Mouse (Mus musculus) heart, embryonic 14.5 days (tissue): ENCODE data around the gene Jarid2. TPM values are rescaled to one million over a fixed set of nuclear protein-coding genes. Genes with fewer than 3 reads are reported as not detected.
A peak's percentile ranks its signal among the peaks of the same experiment; 100 is the strongest.

Experiments used
- ATAC-seq: fragments of 200-750 bp; cut with Nextera tagmentation; 2 replicates; pipeline ENCODE4 v1.8.0; 2017; ENCODE audit warnings: low read depth, moderate TSS enrichment; ENCODE audit not compliant: insufficient number of reproducible peaks, insufficient read depth, low FRiP score
- H3K27ac ChIP-seq, 2 experiments: fragments of 200-500 bp in 1 of 2; fragments of 300-500 bp in 1 of 2; sonication (generic) in 1 of 2; replicated peaks in 1 of 2; 2 replicates each; pipeline ENCODE4 v1.5.1; 2012 to 2014; ENCODE audit warnings: low read depth in 2 of 2, low read length in 2 of 2, control low read depth in 1 of 2, mild to moderate bottlenecking in 1 of 2, mixed read lengths in 1 of 2; ENCODE audit not compliant: control insufficient read depth in 1 of 2, insufficient read depth in 1 of 2
- H3K27me3 ChIP-seq: fragments of 300-500 bp; sonication (generic); 2 replicates; pipeline ENCODE4 v1.6.1; 2014; ENCODE audit warnings: mild to moderate bottlenecking, low read length, control low read depth; ENCODE audit not compliant: control insufficient read depth, insufficient read depth
- H3K36me3 ChIP-seq: fragments of 300-500 bp; sonication (generic); 2 replicates; pipeline ENCODE4 v1.6.1; 2014; ENCODE audit warnings: mild to moderate bottlenecking, control low read depth, low read length, mixed read lengths; ENCODE audit not compliant: control insufficient read depth, insufficient read depth
- H3K4me1 ChIP-seq, 2 experiments: fragments of 200-500 bp in 1 of 2; fragments of 300-500 bp in 1 of 2; sonication (generic) in 1 of 2; 2 replicates each; pipeline ENCODE4 v1.6.1; 2012 to 2014; ENCODE audit warnings: low read length in 2 of 2, control low read depth in 1 of 2, mixed read lengths in 1 of 2; ENCODE audit not compliant: control insufficient read depth in 2 of 2, insufficient read depth in 2 of 2
- H3K4me2 ChIP-seq: fragments of 300-500 bp; sonication (generic); 2 replicates; pipeline ENCODE4 v1.6.1; 2014; ENCODE audit warnings: mild to moderate bottlenecking, low read length
- H3K4me3 ChIP-seq, 2 experiments: fragments of 200-500 bp in 1 of 2; fragments of 300-500 bp in 1 of 2; sonication (generic) in 1 of 2; 2 replicates each; pipeline ENCODE4 v1.5.1; 2012 to 2014; ENCODE audit warnings: low read length in 2 of 2, mild to moderate bottlenecking in 2 of 2, control low read depth in 1 of 2, low read depth in 1 of 2, moderate library complexity in 1 of 2; ENCODE audit not compliant: control insufficient read depth in 1 of 2, insufficient read depth in 1 of 2
- H3K9ac ChIP-seq: fragments of 300-500 bp; sonication (generic); 2 replicates; pipeline ENCODE4 v1.6.1; 2014; ENCODE audit warnings: mild to moderate bottlenecking, low read length
- H3K9me3 ChIP-seq: fragments of 300-500 bp; sonication (generic); 2 replicates; pipeline ENCODE4 v1.6.1; 2016; ENCODE audit warnings: low read length, control low read depth; ENCODE audit not compliant: control insufficient read depth
- WGBS: fragments of 180-500 bp; shearing (Covaris S2); extraction: QIAGEN DNeasy Blood & Tissue Kit; methylation state at CpG from one replicate; pipeline ENCODE4 v1.1.7; 2014; 5-methylcytosine and 5-hydroxymethylcytosine counted together
- polyA plus RNA-seq: library from polyadenylated mRNA; unstranded; fragments of >200 nt; fragmentation: Nextera tagmentation; extraction: Ambion mirVana; gene quantifications from 2 replicates; pipeline ENCODE4 v1.2.1, GENCODE M21; 2014

The Jarid2 gene
- polyA plus RNA-seq, 1 experiment from 2014 or later, result 17.4 TPM

DNA sequence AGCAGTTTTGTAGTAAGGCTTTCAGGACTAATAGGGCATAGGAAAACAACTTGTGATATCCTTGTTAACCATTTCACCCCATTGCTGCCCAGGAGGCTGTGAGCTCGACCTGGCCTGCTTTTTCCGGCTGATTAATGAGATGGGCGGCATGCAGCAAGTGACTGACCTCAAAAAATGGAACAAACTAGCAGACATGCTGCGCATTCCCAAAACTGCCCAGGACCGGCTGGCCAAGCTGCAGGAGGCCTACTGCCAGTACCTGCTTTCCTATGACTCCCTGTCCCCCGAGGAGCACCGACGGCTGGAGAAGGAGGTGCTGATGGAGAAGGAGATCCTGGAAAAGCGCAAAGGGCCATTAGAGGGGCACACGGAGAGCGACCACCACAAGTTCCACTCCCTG lies 176.9 kb downstream of the Jarid2 start:
- Histone ChIP-seq H3K27me3 (no peaks in the 10 kb centered on the region), H3K27ac (no peak overlapping the region), H3K9me3 (no peaks in the 10 kb centered on the region), H3K36me3 (peaks cover 72% of the 10 kb centered on the region), H3K4me2 (no peak overlapping the region), H3K4me1 (peaks cover 12 to 33% of the 10 kb centered on the region in 2 experiments), H3K4me3 (no peak overlapping the region), H3K9ac (no peak overlapping the region)
- no peak for ATAC-seq
- 84% methylated on average over 11 of the region's 11 CpGs for WGBS

DNA sequence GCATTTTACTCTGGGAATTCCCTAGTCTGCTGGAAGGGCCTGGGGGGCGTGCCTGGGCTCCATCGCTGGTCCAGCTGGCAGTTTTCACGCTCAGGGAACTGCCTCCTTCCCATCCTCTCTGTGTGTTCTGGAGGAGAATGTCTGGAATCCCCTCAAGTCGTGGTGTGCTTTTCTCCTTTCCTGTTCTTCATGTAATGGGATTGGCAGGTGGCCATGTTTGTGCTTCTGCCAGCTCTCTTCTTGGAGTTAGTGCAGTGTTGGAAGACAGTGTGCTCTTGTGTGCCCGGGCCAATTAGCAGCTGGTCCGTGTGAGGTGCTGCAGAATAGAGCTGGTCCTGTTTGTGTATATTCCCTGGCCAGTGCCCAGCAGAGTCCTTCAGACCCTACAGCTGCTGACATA lies 178.4 kb downstream of the Jarid2 start:
- ATAC-seq, result peak; percentile 69
- Histone ChIP-seq H3K4me2 (no peak overlapping the region), H3K27ac (peak overlapping the region; percentile 20 to 62), H3K27me3 (no peaks in the 10 kb centered on the region), H3K9ac (no peak overlapping the region), H3K4me3 (no peak overlapping the region), H3K4me1 (peaks cover 14 to 35% of the 10 kb centered on the region in 2 experiments), H3K9me3 (no peaks in the 10 kb centered on the region), H3K36me3 (peaks cover 73% of the 10 kb centered on the region)
- 43% methylated on average over 6 of the region's 6 CpGs for WGBS

DNA sequence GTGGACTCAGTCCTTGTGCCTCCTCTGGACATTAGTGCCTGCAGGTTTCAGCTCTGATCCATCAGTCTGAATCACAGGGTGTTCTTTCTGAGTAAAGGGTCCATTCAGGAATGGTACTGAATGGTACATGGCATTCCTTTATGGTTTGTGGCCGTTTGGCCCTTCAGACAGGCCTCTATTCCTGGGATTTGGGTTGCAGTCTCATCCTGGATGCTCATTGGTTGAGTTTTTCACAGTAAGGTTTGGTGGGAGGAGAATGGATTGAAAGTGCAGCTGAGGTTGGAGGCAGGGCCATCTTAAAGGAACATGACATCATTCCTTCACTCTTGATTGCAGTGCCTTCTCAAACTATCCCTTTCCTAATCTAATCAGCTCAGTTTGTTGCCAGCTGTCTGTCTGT lies 179.5 kb downstream of the Jarid2 start:
- Histone ChIP-seq H3K9ac (no peak overlapping the region), H3K9me3 (no peaks in the 10 kb centered on the region), H3K4me2 (no peak overlapping the region), H3K4me1 (peaks cover 18 to 42% of the 10 kb centered on the region in 2 experiments), H3K27ac (no peak overlapping the region), H3K4me3 (no peak overlapping the region), H3K27me3 (no peaks in the 10 kb centered on the region), H3K36me3 (peaks cover 72% of the 10 kb centered on the region)
- no peak for ATAC-seq
- WGBS, result 25% methylated on average over 1 of the region's 1 CpGs

DNA sequence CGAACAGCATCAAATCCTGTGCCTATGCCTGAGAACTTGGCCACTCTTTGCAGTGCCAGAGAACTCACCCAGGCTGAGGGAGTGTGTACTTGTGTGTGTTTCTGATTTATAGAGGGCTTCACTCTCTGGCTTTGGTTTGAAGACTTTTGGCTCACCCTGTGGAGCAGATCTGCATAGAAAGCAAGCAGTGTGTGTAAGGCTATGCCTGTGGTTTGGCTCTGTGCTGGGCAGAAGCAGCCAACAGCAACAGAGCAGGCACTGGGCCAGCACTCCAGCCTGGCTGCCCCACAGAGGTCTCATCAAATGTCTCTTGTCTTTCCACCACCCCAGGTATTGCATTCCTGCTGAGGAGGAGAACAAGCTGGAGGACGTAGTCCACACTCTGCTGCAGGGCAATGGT lies 183.6 kb downstream of the Jarid2 start:
- H3K27ac ChIP-seq, result no peak overlapping the region
- H3K36me3 ChIP-seq, result peaks cover 82% of the 10 kb centered on the region
- H3K4me3 ChIP-seq, result no peak overlapping the region
- no peaks in the 10 kb centered on the region for H3K27me3 ChIP-seq
- 91% methylated on average over 2 of the region's 2 CpGs for WGBS
- H3K4me2 ChIP-seq, result no peak overlapping the region
- no peak for ATAC-seq
- H3K4me1 ChIP-seq, result peaks cover 15 to 29% of the 10 kb centered on the region in 2 experiments
- no peaks in the 10 kb centered on the region for H3K9me3 ChIP-seq
- H3K9ac ChIP-seq, result no peak overlapping the region

DNA sequence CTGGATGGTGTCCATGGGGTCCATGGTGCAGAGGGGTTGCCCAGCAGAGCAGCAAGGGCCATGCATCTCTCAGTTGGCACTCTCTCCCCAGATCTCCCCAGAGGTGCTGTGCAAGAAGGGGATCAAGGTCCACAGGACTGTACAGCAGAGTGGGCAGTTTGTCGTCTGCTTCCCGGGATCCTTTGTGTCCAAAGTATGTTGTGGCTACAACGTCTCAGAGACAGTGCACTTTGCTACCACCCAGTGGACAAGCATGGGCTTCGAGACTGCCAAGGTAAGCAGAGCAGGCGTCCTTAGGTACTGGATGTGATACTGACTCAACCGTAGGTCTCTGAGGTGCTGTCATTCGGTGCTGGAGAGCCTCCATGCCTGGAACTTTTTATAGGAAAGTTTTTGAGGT lies 184.3 kb downstream of the Jarid2 start:
- Histone ChIP-seq H3K36me3 (peaks cover 88% of the 10 kb centered on the region), H3K9ac (no peak overlapping the region), H3K9me3 (no peaks in the 10 kb centered on the region), H3K27ac (no peak overlapping the region), H3K4me3 (no peak overlapping the region), H3K27me3 (no peaks in the 10 kb centered on the region), H3K4me2 (no peak overlapping the region), H3K4me1 (peaks cover 12 to 22% of the 10 kb centered on the region in 2 experiments; a peak in 3 of 4 replicates)
- ATAC-seq, result no peak
- WGBS, result 59% methylated on average over 7 of the region's 7 CpGs

DNA sequence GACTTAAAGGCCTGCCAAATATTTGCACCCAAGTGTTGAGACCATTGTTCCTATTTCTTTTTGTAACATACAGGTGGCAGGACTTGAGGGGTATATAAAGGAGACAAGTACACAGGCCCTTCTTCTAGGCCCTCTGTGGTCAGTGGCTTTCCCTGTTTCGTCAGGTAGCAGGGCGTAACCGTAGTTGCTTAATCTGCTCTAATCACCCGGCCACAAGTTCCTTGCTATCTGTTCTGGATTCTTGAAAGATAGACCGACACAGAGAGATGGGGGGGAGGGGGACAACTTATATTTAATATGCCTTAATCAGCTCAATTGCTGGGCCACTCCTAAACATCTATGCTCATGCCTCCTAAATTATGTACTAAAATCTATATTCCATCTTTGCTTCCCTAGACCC lies 186.1 kb downstream of the Jarid2 start:
- Histone ChIP-seq H3K9me3 (no peaks in the 10 kb centered on the region), H3K4me2 (no peak overlapping the region), H3K4me1 (peaks cover 11 to 14% of the 10 kb centered on the region in 2 experiments; a peak in 3 of 4 replicates), H3K27me3 (no peaks in the 10 kb centered on the region), H3K36me3 (peaks cover 91% of the 10 kb centered on the region), H3K27ac (no peak overlapping the region), H3K4me3 (no peak overlapping the region), H3K9ac (no peak overlapping the region)
- WGBS, result 86% methylated on average over 5 of the region's 5 CpGs
- no peak for ATAC-seq

DNA sequence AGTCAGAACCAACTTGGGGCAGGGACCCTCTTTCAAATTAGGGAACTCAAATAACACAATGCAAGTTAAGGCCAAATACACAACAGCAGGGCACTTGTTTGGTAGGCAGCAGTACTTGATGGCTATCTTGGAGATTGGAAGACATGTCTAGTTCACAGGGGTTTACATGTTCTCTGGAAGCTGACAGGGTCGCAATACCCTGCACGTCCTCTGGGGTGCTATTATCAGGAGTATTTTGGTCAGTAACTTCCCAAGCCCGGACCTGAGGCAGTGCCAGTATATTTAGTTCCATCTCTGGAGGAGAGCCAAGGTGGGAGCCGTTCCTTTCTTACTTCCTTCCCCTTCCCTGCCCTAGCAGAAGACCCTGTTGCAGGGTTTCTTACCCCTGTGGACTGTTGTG lies 186.7 kb downstream of the Jarid2 start:
- no peaks in the 10 kb centered on the region for H3K27me3 ChIP-seq
- WGBS, result 38% methylated on average over 4 of the region's 4 CpGs
- peaks cover 92% of the 10 kb centered on the region for H3K36me3 ChIP-seq
- no peak overlapping the region for H3K4me3 ChIP-seq
- no peaks in the 10 kb centered on the region for H3K9me3 ChIP-seq
- ATAC-seq, result no peak
- H3K27ac ChIP-seq, result no peak overlapping the region
- H3K4me2 ChIP-seq, result no peak overlapping the region
- no peak overlapping the region for H3K9ac ChIP-seq
- peaks cover 7 to 9% of the 10 kb centered on the region in 2 experiments; a peak in 3 of 4 replicates for H3K4me1 ChIP-seq

DNA sequence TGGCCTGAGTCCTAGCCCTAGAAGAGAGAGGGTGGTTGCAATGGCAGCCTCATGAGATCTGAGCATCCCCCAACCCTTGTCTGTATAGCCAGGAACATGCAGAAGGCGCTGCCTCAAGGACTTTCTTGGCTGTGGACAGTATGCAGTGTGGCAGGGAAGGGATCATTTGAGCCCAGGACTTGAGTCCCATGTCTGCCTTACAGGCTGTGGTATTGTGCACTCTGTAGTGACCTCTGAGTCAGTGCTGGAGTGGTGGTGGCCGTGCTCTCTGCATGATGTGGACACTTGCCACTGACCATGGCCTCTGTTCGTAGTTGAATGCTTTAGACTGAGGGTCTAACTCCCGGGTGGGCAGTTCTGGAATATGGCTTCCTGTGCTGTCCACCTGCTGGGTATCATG lies 187.9 kb downstream of the Jarid2 start:
- peaks cover 5 to 9% of the 10 kb centered on the region in 2 experiments; a peak in 1 of 4 replicates for H3K4me1 ChIP-seq
- H3K27me3 ChIP-seq, result no peaks in the 10 kb centered on the region
- no peak overlapping the region for H3K4me2 ChIP-seq
- 91% methylated on average over 4 of the region's 4 CpGs for WGBS
- no peaks in the 10 kb centered on the region for H3K9me3 ChIP-seq
- H3K4me3 ChIP-seq, result no peak overlapping the region
- peaks cover 95% of the 10 kb centered on the region for H3K36me3 ChIP-seq
- H3K27ac ChIP-seq, result no peak overlapping the region
- no peak for ATAC-seq
- H3K9ac ChIP-seq, result no peak overlapping the region
